Mouse (Mus musculus) MEL (cell line): ENCODE measurements at regions not wholly inside any gene's neighbourhood (a gene's known extent, or its start where the extent isn't known, plus 50 kb on each side); places are given as distances from the start of the nearest gene placed in this dataset.
A peak's percentile ranks its signal among the peaks of the same experiment; 100 is the strongest.

Experiments
- DNase-seq: peaks from one replicate; pipeline ENCODE4 v3.0.0; 2011; ENCODE audit warnings: low read depth, low spot score
- H3K27ac ChIP-seq: 2 replicates; pipeline ENCODE4 v1.5.1; 2012; ENCODE audit warnings: low read depth, mild to moderate bottlenecking, control low read depth, low read length, moderate library complexity; ENCODE audit not compliant: control insufficient read depth
- H3K27me3 ChIP-seq, 2 experiments: fragments of 150-350 bp in 1 of 2; sonication (generic) in 1 of 2; 2 replicates each; pipeline ENCODE4 v1.6.1; 2012; ENCODE audit warnings: low read length in 2 of 2, mild to moderate bottlenecking in 2 of 2, improper control_type of control experiment in 1 of 2, moderate library complexity in 1 of 2; ENCODE audit not compliant: insufficient read depth in 2 of 2, control insufficient read depth in 1 of 2
- H3K36me3 ChIP-seq, 2 experiments: 2 replicates each; pipeline ENCODE4 v1.6.1; 2012 to 2014; ENCODE audit warnings: low read length in 2 of 2, improper control_type of control experiment in 1 of 2, inconsistent platforms in 1 of 2, mild to moderate bottlenecking in 1 of 2; ENCODE audit not compliant: insufficient read depth in 2 of 2, control insufficient read depth in 1 of 2
- H3K4me1 ChIP-seq, 2 experiments: fragments of 150-350 bp in 1 of 2; sonication (generic) in 1 of 2; 2 replicates each; pipeline ENCODE4 v1.6.1; 2012; ENCODE audit warnings: low read length in 2 of 2, improper control_type of control experiment in 1 of 2, mild to moderate bottlenecking in 1 of 2; ENCODE audit not compliant: insufficient read depth in 2 of 2, control insufficient read depth in 1 of 2
- H3K4me3 ChIP-seq, 2 experiments: fragments of 150-350 bp in 1 of 2; sonication (generic) in 1 of 2; 2 replicates each; pipeline ENCODE4 v1.5.1; 2012; ENCODE audit warnings: low read depth in 2 of 2, low read length in 2 of 2, mild to moderate bottlenecking in 2 of 2, moderate library complexity in 2 of 2, control low read depth in 1 of 2, improper control_type of control experiment in 1 of 2; ENCODE audit not compliant: control insufficient read depth in 1 of 2, insufficient read depth in 1 of 2
- H3K79me2 ChIP-seq: 2 replicates; pipeline ENCODE4 v1.6.1; 2012; ENCODE audit warnings: mild to moderate bottlenecking, low read length, moderate library complexity; ENCODE audit not compliant: control insufficient read depth, poor library complexity, insufficient read depth
- H3K9ac ChIP-seq: 2 replicates; pipeline ENCODE4 v1.6.1; 2012; ENCODE audit warnings: low read depth, mild to moderate bottlenecking, control low read depth, low read length, moderate library complexity; ENCODE audit not compliant: control insufficient read depth, poor library complexity, severe bottlenecking
- H3K9me3 ChIP-seq: fragments of 150-350 bp; sonication (generic); replicated peaks from 2 replicates; pipeline ENCODE4 v1.6.1; 2012; ENCODE audit warnings: mild to moderate bottlenecking, low read length, improper control_type of control experiment, moderate library complexity; ENCODE audit not compliant: insufficient read depth
- CHD2 ChIP-seq: IDR thresholded peaks from 2 replicates; pipeline ENCODE4 v1.6.1; 2011; ENCODE audit warnings: low read length, improper control_type of control experiment
- CTCF ChIP-seq, 3 experiments: IDR thresholded peaks in 2 of 3; conservative IDR thresholded peaks in 1 of 3; 2 replicates each; pipeline ENCODE4 v1.5.1; 2011 to 2012; ENCODE audit warnings: low read length in 3 of 3, low read depth in 2 of 3, mild to moderate bottlenecking in 2 of 3, improper control_type of control experiment in 1 of 3, inconsistent platforms in 1 of 3, mixed read lengths in 1 of 3, moderate library complexity in 1 of 3; ENCODE audit not compliant: control insufficient read depth in 1 of 3, insufficient read depth in 1 of 3, poor library complexity in 1 of 3, severe bottlenecking in 1 of 3
- E2F4 ChIP-seq: IDR thresholded peaks from 2 replicates; pipeline ENCODE4 v1.6.1; 2011; ENCODE audit warnings: low read depth, low read length, improper control_type of control experiment, borderline replicate concordance
- ELF1 ChIP-seq: IDR thresholded peaks from 2 replicates; pipeline ENCODE4 v1.6.1; 2014; ENCODE audit warnings: low read depth, mild to moderate bottlenecking, inconsistent platforms, low read length, improper control_type of control experiment, moderate library complexity
- EP300 ChIP-seq, 2 experiments: IDR thresholded peaks; 2 replicates each; pipeline ENCODE4 v1.6.1; 2011; ENCODE audit warnings: improper control_type of control experiment in 2 of 2, low read length in 2 of 2, low read depth in 1 of 2, mild to moderate bottlenecking in 1 of 2
- GATA1 ChIP-seq: IDR thresholded peaks from 2 replicates; pipeline ENCODE4 v1.6.1; 2011; ENCODE audit warnings: low read depth, low read length, improper control_type of control experiment
- HCFC1 ChIP-seq: IDR thresholded peaks from 2 replicates; pipeline ENCODE4 v1.6.1; 2012; ENCODE audit warnings: low read depth, mild to moderate bottlenecking, inconsistent platforms, low read length, improper control_type of control experiment, moderate library complexity
- KAT2A ChIP-seq: conservative IDR thresholded peaks from 2 replicates; pipeline ENCODE4 v1.6.1; 2012; ENCODE audit warnings: low read depth, low read length, improper control_type of control experiment, inconsistent platforms
- MAX ChIP-seq: IDR thresholded peaks from 2 replicates; pipeline ENCODE4 v1.6.1; 2011; ENCODE audit warnings: low read length, improper control_type of control experiment
- MAZ ChIP-seq: IDR thresholded peaks from 2 replicates; pipeline ENCODE4 v1.6.1; 2012; ENCODE audit warnings: low read depth, mild to moderate bottlenecking, inconsistent platforms, low read length, improper control_type of control experiment
- MYC ChIP-seq: IDR thresholded peaks from 2 replicates; pipeline ENCODE4 v1.6.1; 2011; ENCODE audit warnings: low read depth, mild to moderate bottlenecking, low read length, improper control_type of control experiment, moderate library complexity
- POLR2AphosphoS2 ChIP-seq: IDR thresholded peaks from 2 replicates; pipeline ENCODE4 v1.6.1; 2011; ENCODE audit warnings: low read length, improper control_type of control experiment
- RAD21 ChIP-seq: IDR thresholded peaks from 2 replicates; pipeline ENCODE4 v1.6.1; 2011; ENCODE audit warnings: mild to moderate bottlenecking, low read depth, low read length, improper control_type of control experiment
- TCF12 ChIP-seq: IDR thresholded peaks from 2 replicates; pipeline ENCODE4 v1.6.1; 2014; ENCODE audit warnings: low read depth, mild to moderate bottlenecking, inconsistent platforms, low read length, improper control_type of control experiment, moderate library complexity
- UBTF ChIP-seq: IDR thresholded peaks from 2 replicates; pipeline ENCODE4 v1.6.1; 2012; ENCODE audit warnings: low read depth, mild to moderate bottlenecking, inconsistent platforms, low read length, improper control_type of control experiment, moderate library complexity, borderline replicate concordance; ENCODE audit not compliant: insufficient read depth
- USF1 ChIP-seq: IDR thresholded peaks from 2 replicates; pipeline ENCODE4 v1.6.1; 2014; ENCODE audit warnings: low read depth, mild to moderate bottlenecking, inconsistent platforms, low read length, improper control_type of control experiment, moderate library complexity
- ZNF384 ChIP-seq: IDR thresholded peaks from 2 replicates; pipeline ENCODE4 v1.6.1; 2012; ENCODE audit warnings: low read depth, mild to moderate bottlenecking, inconsistent platforms, low read length, improper control_type of control experiment

- Histone ChIP-seq H3K4me1 (no peaks in the 10 kb centered on the region), H3K36me3 (no peaks in the 10 kb centered on the region), H3K9ac (no peak overlapping the region), H3K4me3 (no peak overlapping the region), H3K27me3 (no peaks in the 10 kb centered on the region), H3K79me2 (no peaks in the 10 kb centered on the region)
- DNase-seq: peak; percentile 9
- TF ChIP-seq KAT2A (no peak), CTCF (IDR thresholded peaks at IDR 0.05 in 2 of 3, conservative IDR thresholded peaks at IDR 0.05 in 1 of 3; ENCODE audit: control insufficient read depth in 1 of 3, insufficient read depth in 1 of 3, low read depth in 2 of 3, low read length in 3 of 3, poor library complexity in 1 of 3, severe bottlenecking in 1 of 3) (peak in 2 of 3 experiments; percentile 28 to 34; a peak in 3 of 6 replicates), RAD21 (peak; percentile 23), MAX (no peak), USF1 (no peak), HCFC1 (no peak)
- TF ChIP-seq, all 39 proteins: peak for 2
- H3K27ac ChIP-seq: no peak overlapping the region
- H3K9me3 ChIP-seq: no peaks in the 10 kb centered on the region
These were observed 667.4 kb downstream of the Rapgef2 start for GRCm38 (mm10) chr3:78618900-78619299.

- DNase-seq: no peak
- H3K27me3 ChIP-seq: no peaks in the 10 kb centered on the region
- no peak overlapping the region for H3K9ac ChIP-seq
- H3K4me3 ChIP-seq: no peak overlapping the region
- H3K27ac ChIP-seq: no peak overlapping the region
- H3K36me3 ChIP-seq: no peaks in the 10 kb centered on the region
- H3K79me2 ChIP-seq: no peaks in the 10 kb centered on the region
- no peaks in the 10 kb centered on the region for H3K9me3 ChIP-seq
- TF ChIP-seq MYC (no peak), UBTF (no peak), USF1 (no peak), TCF12 (no peak), MAX (no peak)
- no peaks in the 10 kb centered on the region for H3K4me1 ChIP-seq
These were observed 691.5 kb downstream of the Rapgef2 start for GRCm38 (mm10) chr3:78594718-78595236.

GRCm38 (mm10) chr3:78594305-78594704 is 692.0 kb downstream of the Rapgef2 start:
- no peak overlapping the region for H3K27ac ChIP-seq
- no peak overlapping the region for H3K4me3 ChIP-seq
- no peak for DNase-seq
- no peaks in the 10 kb centered on the region for H3K79me2 ChIP-seq
- H3K9me3 ChIP-seq: no peaks in the 10 kb centered on the region
- H3K27me3 ChIP-seq: no peaks in the 10 kb centered on the region
- TF ChIP-seq POLR2AphosphoS2: no peak
- TF ChIP-seq CHD2: no peak
- no peak for TF ChIP-seq TCF12
- no peak for TF ChIP-seq EP300 (IDR thresholded peaks at IDR 0.05; ENCODE audit: low read depth in 1 of 2, low read length in 2 of 2)
- TF ChIP-seq GATA1: no peak
- no peak for TF ChIP-seq MAZ
- TF ChIP-seq KAT2A: no peak
- no peak for TF ChIP-seq ZNF384
- no peak for TF ChIP-seq E2F4
- TF ChIP-seq ELF1: no peak
- TF ChIP-seq MYC: no peak
- TF ChIP-seq HCFC1: no peak
- H3K4me1 ChIP-seq: no peaks in the 10 kb centered on the region
- H3K36me3 ChIP-seq: no peaks in the 10 kb centered on the region
- no peak overlapping the region for H3K9ac ChIP-seq
